Mouse (Mus musculus) E14TG2a.4 (cell line): ENCODE data around the gene Mettl8.

ENCODE experiments used
- CTCF ChIP-seq: conservative IDR thresholded peaks from 2 replicates; pipeline ENCODE4 v1.5.1; 2014; ENCODE audit warnings: low read length
- NANOG ChIP-seq: IDR thresholded peaks from 2 replicates; pipeline ENCODE4 v1.6.1; 2014; ENCODE audit warnings: borderline replicate concordance, low read length, mixed read lengths

DNA sequence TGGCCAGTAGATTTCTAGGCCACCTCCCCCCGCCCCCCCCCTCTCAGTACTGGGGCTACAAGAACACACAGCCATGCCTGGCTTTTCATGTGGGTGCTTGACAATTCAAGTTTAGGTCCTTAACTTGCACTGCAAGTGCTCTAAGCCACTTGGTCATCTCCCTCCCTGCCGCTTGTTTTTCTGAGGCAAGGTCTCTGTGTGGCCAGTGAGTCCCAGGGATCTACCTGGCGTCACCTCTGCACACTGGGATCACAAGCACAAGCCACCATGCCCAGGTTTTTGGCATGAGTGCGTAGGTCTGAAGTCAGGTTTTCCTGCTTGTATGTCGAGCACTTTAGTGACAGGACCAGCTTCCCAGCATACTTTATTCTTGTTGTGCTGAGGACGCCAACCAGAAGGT lies 31.4 kb downstream of the Mettl8 start:
- TF ChIP-seq CTCF = no peak
- no peak for TF ChIP-seq NANOG
